Mouse (Mus musculus): ENCODE results near the gene Gpr62. TPM values are rescaled to one million over a fixed set of nuclear protein-coding genes. Genes with fewer than 3 reads are reported as not detected.

Gpr62 gene
- polyA plus RNA-seq, 1 experiment from 2014 or later = 0.56 TPM

Other genes starting within 250 kb of the Gpr62 start
- not detected in 2 replicates for gene Tlr9, start 243.3 kb downstream of the Gpr62 start, polyA plus RNA-seq (2014; fragmentation: Nextera tagmentation; extraction: Ambion mirVana)
- 91.5 and 110 TPM in 2 replicates for gene Alas1, start 217.3 kb downstream of the Gpr62 start, polyA plus RNA-seq (2014; fragmentation: Nextera tagmentation; extraction: Ambion mirVana)
- 11.8 and 12.1 TPM in 2 replicates for gene Poc1a, start 184.9 kb downstream of the Gpr62 start, polyA plus RNA-seq (2014; fragmentation: Nextera tagmentation; extraction: Ambion mirVana)
- 10.2 and 11.3 TPM in 2 replicates for gene Dusp7, start 97.3 kb downstream of the Gpr62 start, polyA plus RNA-seq (2014; fragmentation: Nextera tagmentation; extraction: Ambion mirVana)
- 718 and 924 TPM in 2 replicates for gene Rpl29, start 36.5 kb downstream of the Gpr62 start, polyA plus RNA-seq (2014; fragmentation: Nextera tagmentation; extraction: Ambion mirVana)
- 29.4 and 36.8 TPM in 2 replicates for gene Acy1, start 27.6 kb downstream of the Gpr62 start, polyA plus RNA-seq (2014; fragmentation: Nextera tagmentation; extraction: Ambion mirVana)
- gene Abhd14b, start 18.5 kb downstream of the Gpr62 start, polyA plus RNA-seq (2014; fragmentation: Nextera tagmentation; extraction: Ambion mirVana) = 5.5 and 5.9 TPM in 2 replicates
- gene Abhd14a, start 18.3 kb downstream of the Gpr62 start, polyA plus RNA-seq (2014; fragmentation: Nextera tagmentation; extraction: Ambion mirVana) = 51.9 and 60.2 TPM in 2 replicates
- 199 and 226 TPM in 2 replicates for gene Pcbp4, start 12.6 kb downstream of the Gpr62 start, polyA plus RNA-seq (2014; fragmentation: Nextera tagmentation; extraction: Ambion mirVana)
- 45.6 and 48.9 TPM in 2 replicates for gene Rrp9, start 10.0 kb upstream of the Gpr62 start, polyA plus RNA-seq (2014; fragmentation: Nextera tagmentation; extraction: Ambion mirVana)
- 0.63 and 0.72 TPM in 2 replicates for gene Parp3, start 11.0 kb upstream of the Gpr62 start, polyA plus RNA-seq (2014; fragmentation: Nextera tagmentation; extraction: Ambion mirVana)
- not detected in 2 replicates for gene Iqcf1, start 34.0 kb upstream of the Gpr62 start, polyA plus RNA-seq (2014; fragmentation: Nextera tagmentation; extraction: Ambion mirVana)
- gene Iqcf5, start 48.6 kb upstream of the Gpr62 start, polyA plus RNA-seq (2014; fragmentation: Nextera tagmentation; extraction: Ambion mirVana) = not detected in 2 replicates
- gene Iqcf3, start 95.7 kb upstream of the Gpr62 start, polyA plus RNA-seq (2014; fragmentation: Nextera tagmentation; extraction: Ambion mirVana) = not detected in 2 replicates
- gene Iqcf4, start 105.1 kb upstream of the Gpr62 start, polyA plus RNA-seq (2014; fragmentation: Nextera tagmentation; extraction: Ambion mirVana) = not detected in 2 replicates
- gene Iqcf6, start 160.6 kb upstream of the Gpr62 start, polyA plus RNA-seq (2014; fragmentation: Nextera tagmentation; extraction: Ambion mirVana) = not detected in 2 replicates
- gene Grm2, start 190.1 kb upstream of the Gpr62 start, polyA plus RNA-seq (2014; fragmentation: Nextera tagmentation; extraction: Ambion mirVana) = 6.7 and 10.4 TPM in 2 replicates
- gene Tex264, start 220.0 kb upstream of the Gpr62 start, polyA plus RNA-seq (2014; fragmentation: Nextera tagmentation; extraction: Ambion mirVana) = 41.3 and 52.1 TPM in 2 replicates